Mouse (Mus musculus) hematopoietic stem cell, adult 5-6 weeks (primary cell): ENCODE data around the gene Dnajc22. TPM values are rescaled to one million over a fixed set of nuclear protein-coding genes. Genes with fewer than 3 reads are reported as not detected.
A peak's percentile ranks its signal among the peaks of the same experiment; 100 is the strongest.

Experiments
- ATAC-seq, 2 experiments: fragments of 125-278 bp in 1 of 2; replicated peaks in 1 of 2; 2 replicates each; pipeline ENCODE4 v1.8.0; 2016 to 2017; ENCODE audit warnings: inconsistent platforms in 2 of 2, mild to moderate bottlenecking in 2 of 2, moderate number of reproducible peaks in 2 of 2, low read depth in 1 of 2, moderate TSS enrichment in 1 of 2; ENCODE audit not compliant: low FRiP score in 2 of 2, poor library complexity in 2 of 2, severe bottlenecking in 2 of 2, insufficient read depth in 1 of 2, low TSS enrichment in 1 of 2
- total RNA-seq: library from RNA; stranded (forward); fragments of 172-1452, 232-1000 nt; gene quantifications from 2 replicates; pipeline ENCODE4 v1.2.3, GENCODE M21; 2017

The Dnajc22 gene
- total RNA-seq, 1 experiment from 2014 or later, result not detected

GRCm38 (mm10) chr15:99083258-99083657 lies 9.7 kb upstream of the Dnajc22 start:
- peak; percentile 71 to 72 for ATAC-seq

- no peak for ATAC-seq
These were observed 9.0 kb upstream of the Dnajc22 start for GRCm38 (mm10) chr15:99083867-99084557.

- no peak for ATAC-seq
These were observed 8.4 kb upstream of the Dnajc22 start for GRCm38 (mm10) chr15:99084618-99085017.

- ATAC-seq, result no peak
These were observed 7.0 kb upstream of the Dnajc22 start for GRCm38 (mm10) chr15:99085997-99086396.

GRCm38 (mm10) chr15:99087253-99088075 lies 5.5 kb upstream of the Dnajc22 start, which contains the start of gene C1ql4:
Gene C1ql4, minus strand, starts transcription at chr15:99087817.
- ATAC-seq, result no peak

- ATAC-seq, result peak; percentile 80 to 87
These were observed 4.7 kb upstream of the Dnajc22 start for GRCm38 (mm10) chr15:99088292-99088691.

- no peak for ATAC-seq
These were observed 3.9 kb upstream of the Dnajc22 start for GRCm38 (mm10) chr15:99089069-99089468.

GRCm38 (mm10) chr15:99093291-99094258 lies 605 bp downstream of the Dnajc22 start:
- ATAC-seq, result peak; percentile 57 to 76; a peak in 3 of 4 replicates

GRCm38 (mm10) chr15:99094631-99095270 lies 1.8 kb downstream of the Dnajc22 start:
- ATAC-seq, result no peak

- ATAC-seq, result no peak
These were observed 2.4 kb downstream of the Dnajc22 start for GRCm38 (mm10) chr15:99095356-99095755.

- no peak for ATAC-seq
These were observed 3.3 kb downstream of the Dnajc22 start for GRCm38 (mm10) chr15:99096061-99096793.

- no peak for ATAC-seq
These were observed 4.0 kb downstream of the Dnajc22 start for GRCm38 (mm10) chr15:99096831-99097500.

- ATAC-seq, result no peak
These were observed 5.0 kb downstream of the Dnajc22 start for GRCm38 (mm10) chr15:99097840-99098492.

- no peak for ATAC-seq
These were observed 5.5 kb downstream of the Dnajc22 start for GRCm38 (mm10) chr15:99098493-99098861.

- ATAC-seq, result peak; percentile 34 to 55; a peak in 2 of 4 replicates
These were observed 6.2 kb downstream of the Dnajc22 start for GRCm38 (mm10) chr15:99099139-99099556.
